8 mouse cellular contexts compared by ENCODE assay signal in genomic region chrX:53056627-53057026, GRCm38 (mm10).
DNase-seq lines count a peak whose midpoint lies in the region; ATAC-seq and TF ChIP-seq lines count a peak whose summit lies in the region.

No protein-coding gene starts in this region.

- peak overlapping the region; percentile 42; the same call in 1 of the 2 replicates for H3K4me2 ChIP-seq in lung, embryonic 15.5 days

- intact Hi-C loops in heart, adult 2 months (cut with DNase I), result loop anchor here (2.0 to 10.0 kb wide), 2 partner anchors 62 to 178 kb away; no protein-coding TSS in a partner anchor

- no peak for ATAC-seq in erythroblast, adult 5-6 weeks (replicated peaks; ENCODE audit: low FRiP score, poor library complexity, severe bottlenecking)
- no peak for ATAC-seq in lung, embryonic 15.5 days (ENCODE audit: borderline replicate concordance, extremely low read depth, low FRiP score, low TSS enrichment)

- peak overlapping the region; percentile 71 for H3K27ac ChIP-seq in heart, adult 2 months
- peak overlapping the region; percentile 77 for H3K27ac ChIP-seq in kidney, adult 2 months (ENCODE audit: insufficient read depth, low read depth, low read length)
- peak overlapping the region; percentile 95 for H3K27ac ChIP-seq in lung, embryonic 15.5 days

- H3K27me3 ChIP-seq in erythroblast, embryonic 14.5 days (ENCODE audit: control insufficient read depth), result peaks cover 45% of the 10 kb centered on the region
- H3K27me3 ChIP-seq in heart, adult 2 months (ENCODE audit: control insufficient read depth, insufficient read depth, low read length), result no peaks in the 10 kb centered on the region
- no peaks in the 10 kb centered on the region for H3K27me3 ChIP-seq in kidney, adult 2 months (replicated peaks; ENCODE audit: control insufficient read depth, insufficient read depth, low read length)
- H3K27me3 ChIP-seq in lung, embryonic 15.5 days, result no peaks in the 10 kb centered on the region

- 13% methylated on average over 33 of the region's 33 CpGs for WGBS in heart, adult 2 months
- 1% methylated on average over 24 of the region's 33 CpGs for WGBS in kidney, adult 2 months
- 20% methylated on average over 31 of the region's 33 CpGs for WGBS in lung, embryonic 15.5 days

- peak overlapping the region; percentile 80 for H3K4me3 ChIP-seq in erythroblast, embryonic 14.5 days (replicated peaks)
- peak overlapping the region; percentile 48 for H3K4me3 ChIP-seq in heart, adult 2 months
- H3K4me3 ChIP-seq in kidney, adult 2 months (ENCODE audit: insufficient read depth, low read depth, low read length), result peak overlapping the region; percentile 65
- peak overlapping the region; percentile 55 for H3K4me3 ChIP-seq in lung, embryonic 15.5 days

- no peaks in the 10 kb centered on the region for H3K79me2 ChIP-seq in heart, adult 2 months (replicated peaks; ENCODE audit: control insufficient read depth, insufficient read depth, low read length)

- no peak for TF ChIP-seq EP300 in heart, adult 2 months (IDR thresholded peaks at IDR 0.05; ENCODE audit: insufficient read depth, low read depth, low read length)

- peaks cover 7% of the 10 kb centered on the region for H3K36me3 ChIP-seq in erythroblast, embryonic 14.5 days (ENCODE audit: control insufficient read depth)
- no peaks in the 10 kb centered on the region for H3K36me3 ChIP-seq in heart, adult 2 months (ENCODE audit: control insufficient read depth, insufficient read depth, low read length)
- no peaks in the 10 kb centered on the region for H3K36me3 ChIP-seq in kidney, adult 2 months (ENCODE audit: control insufficient read depth, insufficient read depth, low read length)
- H3K36me3 ChIP-seq in lung, embryonic 15.5 days, result no peaks in the 10 kb centered on the region

- no peak for TF ChIP-seq CTCF in heart, adult 2 months (IDR thresholded peaks at IDR 0.05)
- TF ChIP-seq CTCF in kidney, adult 2 months (conservative IDR thresholded peaks at IDR 0.05; ENCODE audit: insufficient read depth, insufficient read length, low read depth, low read length), result no peak

- peak; percentile 50 to 68 for DNase-seq in adrenal gland, postnatal 36 days
- DNase-seq in heart, adult 2 months, result peak; percentile 59 to 71
- DNase-seq in kidney, adult 2 months, result peak; percentile 63
- DNase-seq in retina, embryonic 14.5 days (ENCODE audit: low spot score), result peak; percentile 49
- DNase-seq in right cerebral cortex, adult 18-20 months, result no peak

- peaks cover 10% of the 10 kb centered on the region for H3K9me3 ChIP-seq in erythroblast, embryonic 14.5 days (ENCODE audit: control insufficient read depth, low read length)
- no peaks in the 10 kb centered on the region for H3K9me3 ChIP-seq in lung, embryonic 15.5 days

- no peak for TF ChIP-seq POLR2A in heart, adult 2 months (IDR thresholded peaks at IDR 0.05; ENCODE audit: insufficient read depth, low read depth, low read length)
- no peak for TF ChIP-seq POLR2A in kidney, adult 2 months (IDR thresholded peaks at IDR 0.05; ENCODE audit: low read depth, low read length)

- H3K9ac ChIP-seq in heart, adult 2 months (ENCODE audit: low read depth, low read length), result peak overlapping the region; percentile 97
- peak overlapping the region; percentile 71 for H3K9ac ChIP-seq in lung, embryonic 15.5 days

- peaks cover 35% of the 10 kb centered on the region for H3K4me1 ChIP-seq in erythroblast, embryonic 14.5 days (ENCODE audit: control insufficient read depth)
- H3K4me1 ChIP-seq in heart, adult 2 months (ENCODE audit: control insufficient read depth, insufficient read depth, low read length), result peaks cover 3% of the 10 kb centered on the region; the same call in 1 of the 2 replicates
- no peaks in the 10 kb centered on the region for H3K4me1 ChIP-seq in kidney, adult 2 months (ENCODE audit: control insufficient read depth, insufficient read depth, low read length)
- H3K4me1 ChIP-seq in lung, embryonic 15.5 days, result peaks cover 20% of the 10 kb centered on the region
